Mouse (Mus musculus): Measurements from ENCODE around the gene Med24.
A peak's percentile ranks its signal among the peaks of the same experiment; 100 is the strongest.

Med24 gene

DNA sequence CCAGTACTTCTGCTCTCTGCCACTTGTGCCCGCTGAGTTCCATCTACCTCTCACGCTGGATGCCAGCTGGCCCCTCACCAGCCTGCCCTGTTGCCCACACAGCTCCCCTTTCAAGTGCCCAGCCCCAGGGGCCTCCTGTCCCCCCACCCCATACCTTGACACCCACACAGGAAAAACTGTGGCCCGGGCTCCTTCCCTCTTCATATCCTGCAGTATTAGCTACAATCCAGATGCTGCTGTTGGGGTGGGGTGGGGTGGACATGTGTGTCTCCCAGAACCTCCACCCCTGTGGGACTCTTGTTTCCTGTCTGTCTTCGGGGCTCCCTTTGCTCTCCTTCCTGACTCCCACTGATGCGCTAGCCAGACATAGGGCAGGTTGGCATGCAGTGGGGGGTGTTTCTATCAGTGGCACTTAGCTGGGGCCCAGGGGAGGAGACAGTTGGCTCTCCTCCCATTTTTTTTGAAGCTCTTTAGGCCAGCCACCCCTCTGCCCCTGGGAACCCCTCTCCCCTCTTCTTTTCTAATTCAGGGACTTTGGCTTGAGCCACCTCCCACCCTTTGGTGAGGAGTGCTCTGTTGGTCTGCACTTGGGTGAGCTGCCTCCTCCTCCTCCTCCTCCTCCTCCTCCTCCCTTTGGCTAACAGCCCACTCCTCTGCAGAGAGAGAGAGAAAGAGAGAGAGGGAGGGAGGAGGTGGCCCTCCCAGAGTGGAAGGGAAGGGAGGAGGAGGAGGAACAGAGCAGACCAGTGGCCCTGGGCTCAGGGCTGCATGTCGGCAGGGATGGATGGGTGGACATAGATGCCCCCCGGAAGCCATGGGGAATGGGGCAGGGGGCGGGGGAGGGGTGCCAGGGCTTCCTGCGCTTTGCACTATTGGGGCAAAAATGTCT lies 36.4 kb upstream of the Med24 start:
- DNase-seq = peak; percentile 14

DNA sequence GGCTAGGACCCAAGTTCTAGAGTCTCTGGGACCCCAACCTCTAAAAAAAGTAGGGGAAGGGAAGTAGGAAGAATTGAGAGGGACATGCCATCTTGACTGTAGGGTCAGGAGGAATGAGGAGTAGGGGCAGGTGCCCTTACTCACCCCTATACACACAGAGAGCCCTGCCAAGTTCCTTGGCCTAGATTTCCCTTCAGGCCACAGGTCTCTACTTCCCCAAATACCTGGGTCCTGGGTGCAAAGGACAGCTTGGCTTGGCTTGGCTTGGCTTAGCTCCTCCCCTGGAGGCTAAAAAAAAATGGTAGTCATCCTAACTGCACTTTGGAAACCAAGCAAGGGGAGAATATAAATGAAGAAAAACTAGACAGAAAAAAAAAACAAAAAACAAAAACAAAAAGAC lies 35.5 kb upstream of the Med24 start:
- no peak for DNase-seq

DNA sequence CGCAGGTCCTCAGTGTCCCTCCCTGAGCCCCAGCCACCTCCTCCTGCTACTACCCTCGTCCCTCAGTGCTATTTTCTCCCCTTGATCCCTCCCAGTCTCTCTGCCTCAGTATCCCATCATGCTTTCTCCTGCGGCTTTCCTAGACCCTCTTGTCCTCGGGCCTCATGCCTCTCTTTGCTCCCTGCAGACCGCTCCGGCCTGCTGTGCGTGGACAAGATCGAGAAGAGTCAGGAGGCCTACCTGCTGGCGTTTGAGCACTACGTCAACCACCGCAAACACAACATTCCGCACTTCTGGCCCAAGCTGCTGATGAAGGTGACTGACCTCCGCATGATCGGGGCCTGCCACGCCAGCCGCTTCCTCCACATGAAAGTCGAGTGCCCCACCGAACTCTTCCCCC lies 34.9 kb upstream of the Med24 start:
- peak; percentile 9 for DNase-seq

GRCm38 (mm10) chr11:98763502-98763861 lies 34.2 kb upstream of the Med24 start:
- peak; percentile 7 for DNase-seq

- peak; percentile 67 for DNase-seq
These were observed 33.7 kb upstream of the Med24 start for GRCm38 (mm10) chr11:98762756-98763501.

DNA sequence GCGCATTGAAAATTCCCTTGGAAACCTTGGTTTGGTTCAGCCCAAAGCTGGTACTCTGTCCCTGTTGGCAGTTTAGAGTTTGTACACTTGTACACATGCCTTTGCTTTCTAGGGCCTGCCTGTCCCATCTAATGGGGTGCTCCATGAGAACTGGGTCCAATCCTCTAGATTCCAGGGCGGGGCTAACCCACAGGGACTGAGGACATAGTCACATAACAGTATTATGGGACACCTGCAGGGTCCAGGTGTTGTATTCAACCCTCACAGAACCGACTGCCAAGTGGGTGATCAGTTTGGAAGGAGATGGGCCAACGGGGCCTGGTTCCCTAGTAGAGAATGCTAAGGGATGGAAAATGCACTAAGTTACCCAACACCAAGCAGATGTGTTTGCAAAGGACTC lies 32.7 kb upstream of the Med24 start:
- no peak for DNase-seq

- no peak for DNase-seq
These were observed 27.5 kb upstream of the Med24 start for GRCm38 (mm10) chr11:98756711-98757110.

DNA sequence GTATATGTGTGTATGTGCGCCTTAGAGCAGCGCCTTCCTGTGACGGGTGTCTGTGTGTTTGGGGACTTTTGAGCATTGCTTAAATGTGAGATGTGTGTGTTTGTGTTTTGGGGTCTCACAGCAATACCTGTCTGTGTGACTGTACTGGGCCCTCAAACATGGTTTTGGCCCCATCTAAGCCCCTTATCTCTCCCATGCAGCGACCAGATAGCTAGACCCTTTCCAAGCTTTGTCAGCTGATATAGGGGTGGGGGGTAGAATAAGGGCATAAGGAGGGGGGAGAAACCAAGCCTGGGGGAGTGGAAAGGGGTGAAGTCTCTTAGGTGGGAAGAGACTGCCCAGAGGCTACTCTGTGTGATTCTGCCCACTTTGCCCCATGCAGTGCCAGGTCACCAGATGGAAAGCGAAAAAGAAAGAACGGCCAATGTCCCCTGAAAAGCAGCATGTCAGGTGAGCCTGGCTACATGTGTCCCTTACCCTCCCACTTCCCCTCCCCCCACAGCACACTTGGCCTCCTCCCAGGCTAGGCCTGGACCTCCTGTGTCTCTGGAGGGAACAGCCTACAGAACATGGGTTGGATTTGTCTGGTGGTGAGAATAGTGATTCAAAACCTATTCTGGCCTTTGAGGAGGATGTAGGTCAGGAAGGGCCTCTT lies 26.6 kb upstream of the Med24 start:
- DNase-seq = no peak

- DNase-seq = peak; percentile 90
These were observed 25.5 kb upstream of the Med24 start for GRCm38 (mm10) chr11:98754621-98755181.

DNA sequence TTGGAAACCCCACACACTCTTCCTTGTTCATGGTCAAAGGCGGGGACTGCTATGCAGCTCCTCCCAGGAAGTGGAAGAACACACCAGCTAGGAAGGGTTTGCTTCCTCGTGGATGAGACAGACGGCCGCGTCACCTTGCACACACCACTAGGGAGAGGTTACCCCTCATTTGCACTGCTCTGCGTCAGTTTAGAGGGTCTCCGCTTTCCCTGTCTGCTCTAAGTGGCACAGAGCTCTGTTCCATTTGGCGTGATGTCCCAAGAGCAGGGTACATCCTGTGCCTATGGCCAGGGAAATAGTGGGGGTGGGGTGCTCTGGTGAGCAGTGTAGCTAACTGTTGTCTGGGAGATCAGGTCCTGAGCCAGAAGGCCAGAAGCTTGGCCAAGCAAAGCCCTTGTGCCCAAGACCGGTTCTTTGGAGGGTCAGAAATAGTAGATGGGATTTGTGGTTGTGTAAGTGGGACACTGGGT lies 25.0 kb upstream of the Med24 start:
- DNase-seq = no peak

GRCm38 (mm10) chr11:98753264-98753663 lies 24.0 kb upstream of the Med24 start:
- no peak for DNase-seq

DNA sequence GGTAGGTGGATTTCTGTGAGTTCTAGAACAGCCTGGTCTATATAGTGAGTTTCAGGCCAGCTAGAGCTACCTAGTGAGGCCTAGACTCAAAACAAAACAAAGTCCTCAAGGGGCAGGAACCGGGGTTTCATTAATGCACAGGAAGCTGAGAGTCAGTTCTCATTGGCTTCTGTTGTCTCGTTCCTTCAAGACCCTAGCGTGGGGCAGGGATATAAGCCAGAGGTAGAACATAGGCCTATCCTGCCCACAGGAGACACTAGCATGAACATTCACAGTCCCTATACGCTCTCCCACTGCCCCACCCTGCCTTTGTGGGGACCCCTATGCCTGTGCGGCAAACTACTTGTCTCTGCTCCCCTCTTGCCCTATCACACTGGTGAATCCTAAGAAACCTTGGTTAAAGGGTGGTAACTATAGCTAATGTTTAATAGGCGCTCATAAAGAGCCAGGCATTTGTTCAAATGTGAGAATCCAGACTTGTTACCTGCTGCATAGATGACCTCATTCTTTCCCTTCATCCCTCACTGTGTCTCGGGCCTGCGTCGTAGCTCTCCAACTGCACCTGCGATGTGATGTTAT lies 23.4 kb upstream of the Med24 start:
- no peak for DNase-seq

DNA sequence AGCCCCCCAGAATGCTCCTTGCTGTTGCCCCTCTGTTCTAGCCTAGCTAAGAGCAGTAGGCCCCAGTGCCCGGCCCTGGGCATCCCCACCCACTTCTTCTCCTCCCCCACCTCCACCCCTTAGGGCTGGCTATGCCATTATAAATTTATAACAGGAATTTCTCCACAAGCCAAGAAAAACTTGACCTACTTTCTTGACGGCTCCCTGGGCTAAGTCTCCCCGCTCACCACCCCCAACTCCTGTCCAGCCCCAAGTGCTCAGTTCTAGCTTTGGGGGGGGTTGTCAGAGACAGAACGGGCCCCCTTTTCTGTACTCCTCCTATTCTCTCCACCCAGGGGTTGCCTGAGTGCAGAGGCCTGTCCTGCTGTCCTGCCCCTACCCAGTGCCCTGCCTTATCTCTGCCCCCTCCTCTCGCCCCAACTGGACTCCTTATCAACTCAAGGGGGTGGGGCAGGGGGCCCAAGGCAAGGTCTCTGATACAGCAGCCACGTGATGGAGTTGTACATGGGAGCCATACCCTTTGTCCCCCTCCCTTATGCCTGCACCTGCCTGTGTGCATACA lies 22.1 kb upstream of the Med24 start:
- no peak for DNase-seq

DNA sequence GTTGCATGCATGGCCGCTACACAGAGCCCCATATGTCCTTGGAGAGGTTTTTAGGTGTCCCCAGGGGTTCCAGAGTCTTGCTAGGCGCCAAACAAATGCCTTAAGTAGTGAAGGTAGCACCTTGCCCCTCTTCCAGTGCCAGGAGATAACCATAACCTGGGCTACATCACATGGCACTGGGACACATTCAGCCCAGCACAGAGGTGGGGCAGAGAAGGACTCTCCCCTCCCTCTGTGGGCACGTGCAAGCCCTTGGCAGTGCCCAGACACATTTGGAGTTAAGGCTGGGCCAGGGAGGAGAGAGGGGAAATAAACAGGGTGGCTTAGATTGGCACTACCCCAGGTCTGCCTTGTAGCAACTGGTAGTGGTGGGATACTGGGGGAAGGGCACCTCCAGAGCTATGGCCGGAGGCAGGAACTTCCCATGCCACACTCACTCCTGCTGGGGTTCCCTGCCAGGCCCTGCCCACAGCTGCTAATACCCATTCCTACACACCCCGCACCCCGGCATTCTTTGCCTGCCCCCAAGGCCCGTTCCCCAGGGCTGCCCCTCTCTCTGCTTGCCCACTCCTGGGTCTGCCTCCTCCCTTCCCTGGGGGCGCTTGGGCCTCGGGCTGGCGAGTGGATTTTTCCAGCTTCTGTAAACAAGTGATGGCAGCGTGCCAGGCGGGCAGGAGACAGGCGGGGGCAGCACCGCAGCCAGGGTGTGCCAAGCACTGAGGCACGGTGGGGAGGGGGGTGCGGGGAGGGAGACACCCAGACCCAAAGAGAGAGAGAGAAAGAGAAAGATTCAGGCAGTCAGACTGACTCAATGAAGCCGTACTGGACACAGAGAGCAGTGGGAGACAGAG lies 21.3 kb upstream of the Med24 start:
- no peak for DNase-seq

GRCm38 (mm10) chr11:98749716-98750115 lies 20.5 kb upstream of the Med24 start:
- DNase-seq = no peak

DNA sequence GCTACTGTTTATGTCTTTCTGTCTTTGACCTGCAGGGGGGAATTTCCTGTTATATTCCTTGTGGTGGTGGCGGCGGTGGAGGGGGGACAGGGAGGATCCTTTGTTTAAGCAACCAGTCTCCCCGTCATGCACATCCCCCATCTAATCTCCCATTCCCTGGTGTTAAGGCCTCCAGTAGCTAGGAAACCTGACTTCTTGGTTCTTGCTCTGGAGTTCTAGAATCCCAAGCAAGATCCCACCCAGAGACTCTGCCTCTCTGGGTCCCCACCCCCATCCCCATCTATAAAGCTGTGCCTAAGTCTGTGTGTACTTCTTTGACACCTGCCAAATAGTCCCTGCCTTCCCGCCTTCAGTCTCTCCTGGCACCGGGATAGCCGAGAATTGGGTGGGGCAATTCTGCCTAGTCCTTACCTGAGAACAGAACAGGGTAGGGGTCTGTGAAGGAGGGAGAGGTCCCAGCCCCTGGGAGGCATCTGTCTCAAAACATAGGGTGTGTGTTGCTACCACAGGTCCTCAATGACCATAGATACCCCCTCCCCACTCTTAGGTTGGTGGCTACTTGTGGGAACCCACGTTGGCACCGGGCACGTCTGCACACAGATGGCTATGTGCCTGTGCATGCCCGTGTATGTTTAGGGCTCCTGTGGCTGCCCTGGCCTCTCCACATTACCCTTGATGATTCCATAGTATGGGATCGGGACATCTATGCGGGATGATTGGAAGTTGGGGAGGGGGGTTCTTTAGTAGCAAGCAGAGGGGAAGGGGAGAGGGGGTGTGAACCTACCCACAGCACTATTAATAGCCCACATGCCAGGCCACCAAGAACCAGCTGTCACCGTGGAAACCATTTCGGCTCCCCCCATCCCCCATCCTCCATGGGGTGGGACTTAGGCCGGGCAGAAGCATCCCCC lies 19.5 kb upstream of the Med24 start:
- DNase-seq = no peak

DNA sequence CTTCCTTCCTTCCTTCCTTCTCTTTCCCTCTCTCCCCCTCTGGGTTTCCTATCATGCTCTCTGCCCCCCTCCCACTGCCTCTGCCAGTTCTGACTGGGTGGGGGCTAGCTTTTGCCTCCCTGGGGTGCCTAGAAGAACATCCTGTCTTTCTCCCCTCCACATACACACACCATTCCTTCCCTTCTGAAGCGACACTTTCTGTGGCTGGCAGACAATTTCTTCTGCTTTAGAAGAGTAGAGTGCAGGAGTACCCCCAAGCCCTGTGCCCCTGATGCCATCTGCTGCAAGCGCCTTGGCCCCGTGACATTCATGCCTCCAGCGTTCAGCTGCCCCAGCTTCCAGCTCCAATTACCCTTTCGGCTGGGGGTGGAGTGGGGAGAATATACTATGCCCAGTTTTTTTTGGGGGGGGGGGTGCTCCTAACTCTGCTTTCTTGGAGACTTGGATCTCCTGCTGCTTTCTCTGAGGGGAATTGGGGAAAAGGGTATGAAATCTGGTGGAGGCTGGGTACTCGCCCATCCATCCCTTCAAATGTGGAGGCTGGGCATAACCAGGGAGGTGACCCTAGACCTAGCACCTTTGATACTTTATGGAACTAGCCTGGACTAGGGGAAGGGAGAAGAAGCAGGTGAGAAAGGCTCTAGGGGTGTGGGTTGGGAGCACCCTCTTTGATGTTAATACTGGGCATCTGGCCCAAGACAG lies 18.7 kb upstream of the Med24 start:
- peak; percentile 56 for DNase-seq

DNA sequence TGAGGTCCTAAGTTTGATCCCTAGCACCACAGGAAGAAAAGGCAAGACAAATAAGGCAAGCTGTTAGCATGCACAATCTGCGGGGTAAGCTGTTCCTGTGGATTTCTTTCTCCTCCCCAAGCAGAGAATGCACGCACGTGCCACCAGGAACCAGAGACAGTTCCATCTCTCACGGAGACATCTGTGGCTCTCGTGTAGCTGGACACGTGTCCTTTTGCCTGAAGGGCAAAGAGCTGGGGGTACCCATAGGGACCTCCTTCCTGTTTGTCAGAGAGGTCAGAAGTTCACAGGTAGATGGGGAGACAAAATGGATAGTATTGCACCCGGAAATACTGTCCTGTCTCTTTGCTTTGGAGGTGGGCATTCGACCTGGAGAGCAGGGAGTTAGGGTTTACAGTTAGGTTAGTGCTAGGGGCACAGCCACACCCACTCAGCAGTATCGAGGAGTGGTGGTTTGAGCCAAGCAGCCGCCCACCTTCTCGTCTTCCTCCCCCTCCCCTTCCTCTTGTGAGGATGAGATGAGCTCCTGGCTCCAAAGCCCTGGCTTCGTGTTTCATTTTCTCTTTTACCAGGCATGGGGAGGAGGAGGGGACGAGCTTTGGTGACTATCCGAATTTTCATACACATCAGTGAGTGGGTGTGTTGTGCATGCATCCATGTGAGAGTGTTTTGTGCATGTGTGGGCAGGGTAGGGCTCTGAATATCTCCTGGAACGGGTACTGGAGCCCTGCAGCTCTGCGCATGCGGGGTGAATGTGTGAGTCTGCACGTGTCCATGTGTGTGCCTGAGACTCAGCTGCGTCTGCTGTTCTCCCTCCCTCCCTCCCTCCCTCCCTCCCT lies 17.8 kb upstream of the Med24 start:
- DNase-seq = peak; percentile 88
